Mouse (Mus musculus) spleen, adult 2 months (tissue): ENCODE measurements around the gene Rab38.

Source experiments
- CTCF ChIP-seq: fragments of 200-500 bp; IDR thresholded peaks from 2 replicates; pipeline ENCODE4 v1.5.1; 2011; ENCODE audit warnings: mild to moderate bottlenecking, inconsistent platforms; ENCODE audit not compliant: insufficient read depth, insufficient read length, insufficient replicate concordance; ENCODE audit errors: extremely low read depth
- POLR2A ChIP-seq: fragments of 200-500 bp; IDR thresholded peaks from 2 replicates; pipeline ENCODE4 v1.6.1; 2011; ENCODE audit warnings: low read depth, low read length, inconsistent platforms

DNA sequence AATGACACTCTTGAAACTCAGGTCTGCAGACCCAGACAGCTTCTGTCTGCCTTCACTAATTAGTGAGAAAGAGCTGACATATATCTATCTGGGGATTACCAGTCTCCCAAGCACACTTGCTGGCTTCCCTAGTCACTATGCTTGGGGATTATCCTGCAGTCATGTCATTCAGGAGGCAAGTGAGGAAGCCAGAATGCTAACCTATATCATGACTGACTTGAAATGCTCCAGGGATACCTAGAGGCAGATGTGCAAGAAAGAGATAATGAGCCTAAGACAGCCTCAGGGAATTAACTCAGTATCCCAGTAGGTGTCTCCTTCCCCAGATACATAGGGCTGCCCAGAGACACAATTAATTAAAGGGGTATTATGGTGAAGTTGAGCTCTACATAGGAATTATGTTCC, 106.1 kb downstream of the Rab38 start:
- TF ChIP-seq POLR2A = no peak
- no peak for TF ChIP-seq CTCF
